Mouse (Mus musculus) hindbrain, embryonic 15.5 days (tissue): ENCODE results near the gene Fmo5. TPM values are rescaled to one million over a fixed set of nuclear protein-coding genes. Genes with fewer than 3 reads are reported as not detected.
A peak's percentile ranks its signal among the peaks of the same experiment; 100 is the strongest.

ENCODE experiments used
- ATAC-seq: fragments of 200-750 bp; cut with Nextera tagmentation; 2 replicates; pipeline ENCODE4 v1.8.0; 2017; ENCODE audit warnings: low read depth, moderate number of reproducible peaks, moderate TSS enrichment; ENCODE audit not compliant: low FRiP score
- H3K27ac ChIP-seq: fragments of 300-500 bp; sonication (generic); replicated peaks from 2 replicates; pipeline ENCODE4 v1.5.1; 2015; ENCODE audit warnings: mild to moderate bottlenecking, inconsistent platforms
- H3K27me3 ChIP-seq: fragments of 300-500 bp; sonication (generic); 2 replicates; pipeline ENCODE4 v1.6.1; 2015; ENCODE audit warnings: control low read depth, inconsistent platforms
- H3K36me3 ChIP-seq: fragments of 300-500 bp; sonication (generic); 2 replicates; pipeline ENCODE4 v1.6.1; 2015; ENCODE audit warnings: control low read depth, inconsistent platforms
- H3K4me1 ChIP-seq: fragments of 300-500 bp; sonication (generic); replicated peaks from 2 replicates; pipeline ENCODE4 v1.6.1; 2015; ENCODE audit warnings: control low read depth, inconsistent platforms
- H3K4me2 ChIP-seq: fragments of 300-500 bp; sonication (generic); 2 replicates; pipeline ENCODE4 v1.6.1; 2015; ENCODE audit warnings: moderate library complexity, mild to moderate bottlenecking, inconsistent platforms
- H3K4me3 ChIP-seq: fragments of 300-500 bp; sonication (generic); 2 replicates; pipeline ENCODE4 v1.5.1; 2015; ENCODE audit warnings: mild to moderate bottlenecking, inconsistent platforms
- H3K9ac ChIP-seq: fragments of 300-500 bp; sonication (generic); 2 replicates; pipeline ENCODE4 v1.6.1; 2015; ENCODE audit warnings: inconsistent platforms
- H3K9me3 ChIP-seq: fragments of 300-500 bp; sonication (generic); 2 replicates; pipeline ENCODE4 v1.6.1; 2016; ENCODE audit warnings: control low read depth, inconsistent platforms
- WGBS: fragments of 180-500 bp; shearing (Covaris S2); methylation state at CpG from one replicate; pipeline ENCODE4 v1.1.7; 2015; 5-methylcytosine and 5-hydroxymethylcytosine counted together
- polyA plus RNA-seq: library from polyadenylated mRNA; unstranded; fragments of >200 nt; fragmentation: Nextera tagmentation; extraction: Ambion mirVana; gene quantifications from 2 replicates; pipeline ENCODE4 v1.2.1, GENCODE M21; 2015

The Fmo5 gene
- polyA plus RNA-seq, 1 experiment from 2014 or later = 0.62 TPM

- WGBS = 82% methylated on average over 8 of the region's 8 CpGs
- ATAC-seq = no peak
These were observed 32.6 kb downstream of the Fmo5 start for GRCm38 (mm10) chr3:97661206-97661605.

GRCm38 (mm10) chr3:97665525-97665924, 36.9 kb downstream of the Fmo5 start:
- H3K36me3 ChIP-seq = peaks cover 65% of the 10 kb centered on the region
- H3K4me3 ChIP-seq = no peak overlapping the region
- no peak overlapping the region for H3K27ac ChIP-seq
- WGBS = 94% methylated on average over 9 of the region's 9 CpGs
- H3K27me3 ChIP-seq = no peaks in the 10 kb centered on the region
- no peaks in the 10 kb centered on the region for H3K9me3 ChIP-seq
- no peak overlapping the region for H3K4me2 ChIP-seq
- no peak for ATAC-seq
- no peak overlapping the region for H3K9ac ChIP-seq
- H3K4me1 ChIP-seq = 0 out of 2 replicates have a peak, but pooled peaks cover 2% of the 10 kb centered on the region

More at GRCm38 (mm10) chr3:97661206-97661605, 32.6 kb downstream of the Fmo5 start:
- H3K4me1 ChIP-seq = peaks cover 25% of the 10 kb centered on the region
- H3K4me3 ChIP-seq = no peak overlapping the region
- no peak overlapping the region for H3K27ac ChIP-seq
- no peaks in the 10 kb centered on the region for H3K27me3 ChIP-seq
- no peak overlapping the region for H3K9ac ChIP-seq
- no peak overlapping the region for H3K4me2 ChIP-seq
- no peaks in the 10 kb centered on the region for H3K9me3 ChIP-seq
- H3K36me3 ChIP-seq = peaks cover 29% of the 10 kb centered on the region

GRCm38 (mm10) chr3:97666154-97666553, 37.5 kb downstream of the Fmo5 start:
- no peaks in the 10 kb centered on the region for H3K27me3 ChIP-seq
- H3K4me1 ChIP-seq = no peaks in the 10 kb centered on the region
- 82% methylated on average over 8 of the region's 8 CpGs for WGBS
- ATAC-seq = no peak
- no peak overlapping the region for H3K9ac ChIP-seq
- H3K9me3 ChIP-seq = no peaks in the 10 kb centered on the region
- no peak overlapping the region for H3K4me2 ChIP-seq
- H3K27ac ChIP-seq = no peak overlapping the region
- no peak overlapping the region for H3K4me3 ChIP-seq
- peaks cover 71% of the 10 kb centered on the region for H3K36me3 ChIP-seq

- Histone ChIP-seq H3K9me3 (no peaks in the 10 kb centered on the region), H3K27ac (no peak overlapping the region), H3K27me3 (no peaks in the 10 kb centered on the region), H3K4me3 (no peak overlapping the region), H3K4me1 (no peaks in the 10 kb centered on the region), H3K9ac (no peak overlapping the region), H3K4me2 (no peak overlapping the region), H3K36me3 (peaks cover 77% of the 10 kb centered on the region)
- WGBS = 87% methylated on average over 14 of the region's 14 CpGs
- ATAC-seq = no peak
These were observed 38.6 kb downstream of the Fmo5 start for GRCm38 (mm10) chr3:97667093-97667675.

GRCm38 (mm10) chr3:97674644-97675110, 46.1 kb downstream of the Fmo5 start, which contains the start of gene Gm17651:
Gene Gm17651 (minus strand): TSS chr3:97674694.
- no peaks in the 10 kb centered on the region for H3K4me1 ChIP-seq
- no peak within 1 kb of the TSS for H3K4me2 ChIP-seq
- H3K9ac ChIP-seq = no peak within 1 kb of the TSS
- WGBS = 94% methylated on average over 7 of the region's 7 CpGs
- H3K27ac ChIP-seq = no peak within 1 kb of the TSS
- H3K9me3 ChIP-seq = no peaks in the 10 kb centered on the region
- H3K27me3 ChIP-seq = no peaks in the 10 kb centered on the region
- H3K4me3 ChIP-seq = no peak within 1 kb of the TSS
- peaks cover 19% of the 10 kb centered on the region for H3K36me3 ChIP-seq
- no peak for ATAC-seq

- no peak for ATAC-seq
- Histone ChIP-seq H3K4me3 (no peak overlapping the region), H3K4me2 (no peak overlapping the region), H3K9me3 (no peaks in the 10 kb centered on the region), H3K9ac (no peak overlapping the region), H3K36me3 (peaks cover 6% of the 10 kb centered on the region; the same call in 1 of the 2 replicates), H3K4me1 (0 out of 2 replicates have a peak, but pooled peaks cover 3% of the 10 kb centered on the region), H3K27me3 (no peaks in the 10 kb centered on the region), H3K27ac (no peak overlapping the region)
- 93% methylated on average over 3 of the region's 3 CpGs for WGBS
These were observed 47.5 kb downstream of the Fmo5 start for GRCm38 (mm10) chr3:97676126-97676525.

GRCm38 (mm10) chr3:97678416-97678815, 49.8 kb downstream of the Fmo5 start:
- Histone ChIP-seq H3K27me3 (peaks cover 9% of the 10 kb centered on the region; the same call in 1 of the 2 replicates), H3K9me3 (no peaks in the 10 kb centered on the region), H3K4me3 (no peak overlapping the region), H3K36me3 (no peaks in the 10 kb centered on the region), H3K4me2 (no peak overlapping the region), H3K4me1 (peaks cover 16% of the 10 kb centered on the region), H3K27ac (no peak overlapping the region), H3K9ac (no peak overlapping the region)
- no peak for ATAC-seq
- WGBS = 99% methylated on average over 3 of the region's 3 CpGs

GRCm38 (mm10) chr3:97680631-97681320, 52.2 kb downstream of the Fmo5 start:
- ATAC-seq = peak; percentile 74
- H3K36me3 ChIP-seq = no peaks in the 10 kb centered on the region
- H3K4me2 ChIP-seq = peak overlapping the region; percentile 76
- peaks cover 20% of the 10 kb centered on the region for H3K4me1 ChIP-seq
- peak overlapping the region; percentile 37 for H3K9ac ChIP-seq
- H3K4me3 ChIP-seq = peak overlapping the region; percentile 41
- no peak overlapping the region for H3K27ac ChIP-seq
- H3K27me3 ChIP-seq = peaks cover 10% of the 10 kb centered on the region; the same call in 1 of the 2 replicates
- WGBS = 2% methylated on average over 28 of the region's 28 CpGs
- no peaks in the 10 kb centered on the region for H3K9me3 ChIP-seq

GRCm38 (mm10) chr3:97681321-97682158, 52.9 kb downstream of the Fmo5 start:
- Histone ChIP-seq H3K9me3 (no peaks in the 10 kb centered on the region), H3K9ac (peak overlapping the region; percentile 45), H3K4me2 (peak overlapping the region; percentile 76), H3K27ac (peak overlapping the region; percentile 39; the same call in 1 of the 2 replicates), H3K27me3 (peaks cover 10% of the 10 kb centered on the region; the same call in 1 of the 2 replicates), H3K36me3 (no peaks in the 10 kb centered on the region), H3K4me3 (peak overlapping the region; percentile 41), H3K4me1 (peaks cover 20% of the 10 kb centered on the region)
- peak; percentile 56 for ATAC-seq
- WGBS = 1% methylated on average over 33 of the region's 33 CpGs

- Histone ChIP-seq H3K9me3 (no peaks in the 10 kb centered on the region), H3K4me1 (peaks cover 20% of the 10 kb centered on the region), H3K9ac (no peak overlapping the region), H3K27me3 (peaks cover 10% of the 10 kb centered on the region; the same call in 1 of the 2 replicates), H3K27ac (no peak overlapping the region), H3K4me2 (peak overlapping the region; percentile 76), H3K4me3 (peak overlapping the region; percentile 41), H3K36me3 (no peaks in the 10 kb centered on the region)
- WGBS = 1% methylated on average over 11 of the region's 11 CpGs
- no peak for ATAC-seq
These were observed 53.5 kb downstream of the Fmo5 start for GRCm38 (mm10) chr3:97682159-97682502.

- Histone ChIP-seq H3K4me2 (peak overlapping the region; percentile 76), H3K27me3 (peaks cover 10% of the 10 kb centered on the region; the same call in 1 of the 2 replicates), H3K9me3 (no peaks in the 10 kb centered on the region), H3K9ac (no peak overlapping the region), H3K27ac (no peak overlapping the region), H3K36me3 (no peaks in the 10 kb centered on the region), H3K4me3 (peak overlapping the region; percentile 41; the same call in 1 of the 2 replicates), H3K4me1 (peaks cover 20% of the 10 kb centered on the region)
- 27% methylated on average over 5 of the region's 5 CpGs for WGBS
- no peak for ATAC-seq
These were observed 54.0 kb downstream of the Fmo5 start for GRCm38 (mm10) chr3:97682576-97682975.
